Mouse (Mus musculus): ENCODE measurements around the gene Rfx5. TPM values are rescaled to one million over a fixed set of nuclear protein-coding genes. Genes with fewer than 3 reads are reported as not detected.
"Not testable (repeated sequence)": the region's sequence is repeated elsewhere in the genome, so short reads cannot be mapped to it uniquely, and the experiment has no call there.

Gene Rfx5
- polyA plus RNA-seq, 2 experiments from 2014 or later: 9.4 to 10.9 TPM

- ATAC-seq: not testable (repeated sequence)
Observed at GRCm38 (mm10) chr3:94936147-94936546, 17.7 kb upstream of the Rfx5 start.

- ATAC-seq: not testable (repeated sequence)
Observed at GRCm38 (mm10) chr3:94937194-94937593, 16.7 kb upstream of the Rfx5 start.

- not testable (repeated sequence) for ATAC-seq
Observed at GRCm38 (mm10) chr3:94940033-94940432, 13.8 kb upstream of the Rfx5 start.

- not testable (repeated sequence) for ATAC-seq
Observed at GRCm38 (mm10) chr3:94942211-94942967, 11.5 kb upstream of the Rfx5 start.

- ATAC-seq: not testable (repeated sequence)
Observed at GRCm38 (mm10) chr3:94943706-94944105, 10.2 kb upstream of the Rfx5 start.

- ATAC-seq: peak; percentile 50
Observed at GRCm38 (mm10) chr3:94948066-94948614, 5.7 kb upstream of the Rfx5 start.

GRCm38 (mm10) chr3:94949645-94950044 lies 4.2 kb upstream of the Rfx5 start:
- ATAC-seq: no peak

- ATAC-seq: peak; percentile 30
Observed at GRCm38 (mm10) chr3:94952806-94953205, 1.1 kb upstream of the Rfx5 start.

- ATAC-seq: no peak
Observed at GRCm38 (mm10) chr3:94953384-94953763, 501 bp upstream of the Rfx5 start.

- no peak for ATAC-seq
Observed at GRCm38 (mm10) chr3:94958295-94958694, 4.4 kb downstream of the Rfx5 start.

- no peak for ATAC-seq
Observed at GRCm38 (mm10) chr3:94959871-94960270, 6.0 kb downstream of the Rfx5 start.

GRCm38 (mm10) chr3:94960322-94960721 lies 6.4 kb downstream of the Rfx5 start:
- no peak for ATAC-seq

GRCm38 (mm10) chr3:94964989-94965388 lies 11.1 kb downstream of the Rfx5 start:
- ATAC-seq: no peak

- ATAC-seq: no peak
Observed at GRCm38 (mm10) chr3:94965878-94966277, 12.0 kb downstream of the Rfx5 start.

- ATAC-seq: no peak
Observed at GRCm38 (mm10) chr3:94972552-94972951, 18.7 kb downstream of the Rfx5 start.

GRCm38 (mm10) chr3:94973620-94974019 lies 19.7 kb downstream of the Rfx5 start:
- no peak for ATAC-seq

- peak; percentile 7 for ATAC-seq
Observed at GRCm38 (mm10) chr3:94974026-94974527, 20.2 kb downstream of the Rfx5 start.

GRCm38 (mm10) chr3:94974528-94975422 lies 20.9 kb downstream of the Rfx5 start, which contains the start of gene Pi4kb:
TSS of gene Pi4kb (plus strand) at chr3:94974731.
- peak; percentile 90 for ATAC-seq

GRCm38 (mm10) chr3:94984312-94984711 lies 30.4 kb downstream of the Rfx5 start:
- ATAC-seq: no peak

GRCm38 (mm10) chr3:94985513-94985912 lies 31.6 kb downstream of the Rfx5 start:
- no peak for ATAC-seq

- no peak for ATAC-seq
Observed at GRCm38 (mm10) chr3:94987578-94987977, 33.7 kb downstream of the Rfx5 start.

GRCm38 (mm10) chr3:94989159-94989761 lies 35.4 kb downstream of the Rfx5 start:
- ATAC-seq: no peak

GRCm38 (mm10) chr3:94996946-94997345 lies 43.1 kb downstream of the Rfx5 start:
- ATAC-seq: peak; percentile 90
